23 mouse cellular contexts compared by ENCODE assay signal in the genomic region with DNA sequence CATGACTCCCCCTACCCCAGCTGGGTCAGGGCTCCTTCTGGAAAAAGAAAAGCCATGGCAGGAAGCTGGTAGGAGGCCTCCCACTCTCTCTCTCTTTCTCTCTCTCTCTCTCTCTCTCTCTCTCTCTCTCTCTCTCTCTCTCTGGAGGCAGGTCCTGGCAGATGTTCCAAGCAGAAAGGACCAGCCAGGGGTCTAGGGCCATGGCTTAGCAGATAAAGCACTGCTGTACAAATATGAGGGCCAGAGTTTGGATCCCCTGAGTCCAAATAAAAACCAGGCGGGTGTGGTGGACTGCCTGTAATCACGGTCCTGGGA. TPM values are rescaled to one million over a fixed set of nuclear protein-coding genes. Genes with fewer than 3 reads are reported as not detected.
DNase-seq lines count a peak whose midpoint lies in the region; ATAC-seq lines count a peak whose summit lies in the region.
"Had no signal": no experiment of that assay in that cellular context is flagged by ENCODE, and none has a peak within 500 bp of the region (broad histone marks: within the 10 kb centered on the region; RNA-seq: fewer than 3 reads in every experiment).

No protein-coding gene starts in this region.

- 78% methylated on average over 2 of the region's 2 CpGs for WGBS in forebrain, embryonic 10.5 days
- 80% methylated on average over 2 of the region's 2 CpGs for WGBS in forebrain, embryonic 16.5 days
- 71% methylated on average over 2 of the region's 2 CpGs for WGBS in hindbrain, embryonic 10.5 days
- 66% methylated on average over 2 of the region's 2 CpGs for WGBS in hindbrain, embryonic 11.5 days
- 90% methylated on average over 2 of the region's 2 CpGs for WGBS in limb, embryonic 10.5 days

- H3K4me2 ChIP-seq in forebrain, embryonic 16.5 days (ENCODE audit: low read length) = no peak overlapping the region
- H3K4me2 ChIP-seq in hindbrain, embryonic 11.5 days (replicated peaks; ENCODE audit: low read depth, low read length) = no peak overlapping the region
- H3K4me2 ChIP-seq: heart, embryonic 15.5 days; liver, embryonic 13.5 days had no signal

- no peak for ATAC-seq in forebrain, embryonic 16.5 days
- no peak for ATAC-seq in hindbrain, embryonic 11.5 days (ENCODE audit: low FRiP score)
- ATAC-seq: hindbrain, embryonic 16.5 days; intestine, postnatal 0 days; midbrain, embryonic 15.5 days had no signal

- H3K36me3 ChIP-seq in forebrain, embryonic 10.5 days (replicated peaks) = no peaks in the 10 kb centered on the region
- H3K36me3 ChIP-seq in forebrain, embryonic 16.5 days (ENCODE audit: control insufficient read depth, insufficient read depth) = no peaks in the 10 kb centered on the region
- H3K36me3 ChIP-seq in hindbrain, embryonic 10.5 days = no peaks in the 10 kb centered on the region
- no peaks in the 10 kb centered on the region for H3K36me3 ChIP-seq in hindbrain, embryonic 11.5 days (ENCODE audit: control insufficient read depth, insufficient read depth, low read length)
- no peaks in the 10 kb centered on the region for H3K36me3 ChIP-seq in limb, embryonic 10.5 days
- H3K36me3 ChIP-seq: forebrain, embryonic 12.5 days; heart, embryonic 15.5 days; limb, embryonic 12.5 days; liver, embryonic 13.5 days; midbrain, embryonic 15.5 days; neural tube, embryonic 12.5 days had no signal

- no peaks in the 10 kb centered on the region for H3K9me3 ChIP-seq in forebrain, embryonic 10.5 days
- H3K9me3 ChIP-seq in forebrain, embryonic 16.5 days (ENCODE audit: control insufficient read depth, low read length) = no peaks in the 10 kb centered on the region
- H3K9me3 ChIP-seq in hindbrain, embryonic 10.5 days = no peaks in the 10 kb centered on the region
- H3K9me3 ChIP-seq in hindbrain, embryonic 11.5 days (ENCODE audit: control insufficient read depth, low read length) = no peaks in the 10 kb centered on the region
- no peaks in the 10 kb centered on the region for H3K9me3 ChIP-seq in limb, embryonic 10.5 days (replicated peaks)
- H3K9me3 ChIP-seq: forebrain, embryonic 12.5 days; heart, embryonic 15.5 days; limb, embryonic 12.5 days; liver, embryonic 13.5 days; midbrain, embryonic 15.5 days; neural tube, embryonic 12.5 days had no signal

- no peak overlapping the region for H3K4me3 ChIP-seq in forebrain, embryonic 10.5 days
- H3K4me3 ChIP-seq in forebrain, embryonic 16.5 days (replicated peaks; ENCODE audit: low read length) = no peak overlapping the region
- no peak overlapping the region for H3K4me3 ChIP-seq in hindbrain, embryonic 10.5 days
- H3K4me3 ChIP-seq in hindbrain, embryonic 11.5 days (ENCODE audit: low read depth, low read length) = no peak overlapping the region
- H3K4me3 ChIP-seq in limb, embryonic 10.5 days = no peak overlapping the region
- H3K4me3 ChIP-seq: forebrain, embryonic 12.5 days; heart, embryonic 15.5 days; layer of hippocampus, adult 2 months; limb, embryonic 12.5 days; liver, embryonic 13.5 days; midbrain, embryonic 15.5 days; neural tube, embryonic 12.5 days had no signal

- H3K27me3 ChIP-seq in forebrain, embryonic 10.5 days (ENCODE audit: poor library complexity, severe bottlenecking) = peaks cover 60% of the 10 kb centered on the region
- H3K27me3 ChIP-seq in forebrain, embryonic 16.5 days (replicated peaks; ENCODE audit: control insufficient read depth, insufficient read depth, low read length) = no peaks in the 10 kb centered on the region
- H3K27me3 ChIP-seq in hindbrain, embryonic 10.5 days (ENCODE audit: insufficient read depth, poor library complexity, severe bottlenecking) = peaks cover 23% of the 10 kb centered on the region
- H3K27me3 ChIP-seq in hindbrain, embryonic 11.5 days (ENCODE audit: control insufficient read depth, insufficient read depth, low read length) = no peaks in the 10 kb centered on the region
- H3K27me3 ChIP-seq in limb, embryonic 10.5 days (ENCODE audit: low read depth, poor library complexity, severe bottlenecking) = peaks cover 21% of the 10 kb centered on the region
- H3K27me3 ChIP-seq: heart, embryonic 15.5 days; neural tube, embryonic 12.5 days had no signal

- peaks cover 85% of the 10 kb centered on the region for H3K4me1 ChIP-seq in forebrain, embryonic 10.5 days
- peaks cover 23% of the 10 kb centered on the region for H3K4me1 ChIP-seq in forebrain, embryonic 16.5 days (replicated peaks; ENCODE audit: control insufficient read depth, insufficient read depth, low read length)
- H3K4me1 ChIP-seq in hindbrain, embryonic 10.5 days (replicated peaks) = peaks cover 78% of the 10 kb centered on the region
- H3K4me1 ChIP-seq in hindbrain, embryonic 11.5 days (replicated peaks; ENCODE audit: control insufficient read depth, insufficient read depth, low read length) = peaks cover 7% of the 10 kb centered on the region; the same call in 1 of the 2 replicates
- peaks cover 35% of the 10 kb centered on the region for H3K4me1 ChIP-seq in limb, embryonic 10.5 days

- peak overlapping the region; percentile 86; the same call in 1 of the 2 replicates for H3K27ac ChIP-seq in forebrain, embryonic 10.5 days
- H3K27ac ChIP-seq in forebrain, embryonic 16.5 days (ENCODE audit: low read length) = no peak overlapping the region
- H3K27ac ChIP-seq in hindbrain, embryonic 10.5 days = peak overlapping the region; percentile 85
- H3K27ac ChIP-seq in hindbrain, embryonic 11.5 days (ENCODE audit: low read depth, low read length) = no peak overlapping the region
- 0 out of 2 replicates have a peak overlapping the region, but pooled peaks have one; percentile 25 for H3K27ac ChIP-seq in limb, embryonic 10.5 days
- H3K27ac ChIP-seq: forebrain, embryonic 12.5 days; heart, embryonic 15.5 days; layer of hippocampus, adult 2 months; limb, embryonic 12.5 days; neural tube, embryonic 12.5 days had no signal

- peak; percentile 13 for DNase-seq in forebrain, embryonic 10.5 days (ENCODE audit: extremely low spot score, low spot score)
- no peak for DNase-seq in hindbrain, embryonic 10.5 days (ENCODE audit: low spot score)
- no peak for DNase-seq in hindbrain, embryonic 11.5 days (ENCODE audit: low spot score)
- peak; percentile 39 for DNase-seq in testis, postnatal 10 days (ENCODE audit: low spot score)
- no peak for DNase-seq in testis, postnatal 14 days (ENCODE audit: low spot score)
- no peak for DNase-seq in limb, embryonic 10.5 days (ENCODE audit: low spot score)
- DNase-seq: cerebellum, adult 11-12 months; cerebellum, postnatal 10 days; heart, adult 18-20 months; heart, postnatal 36 days; layer of hippocampus, postnatal 36 days; liver, embryonic 13.5 days; lung, adult 2 months; lung, postnatal 14 days had no signal

- H3K9ac ChIP-seq in forebrain, embryonic 16.5 days (replicated peaks; ENCODE audit: low read depth, low read length) = no peak overlapping the region
- no peak overlapping the region for H3K9ac ChIP-seq in hindbrain, embryonic 11.5 days (ENCODE audit: low read depth, low read length)
- H3K9ac ChIP-seq: heart, embryonic 15.5 days; limb, embryonic 12.5 days; liver, embryonic 13.5 days; midbrain, embryonic 15.5 days had no signal

RNA-seq across cellular contexts. Expression of a gene that starts 4.6 kb away (rescaled TPM):
- polyA plus RNA-seq in forebrain, embryonic 10.5 days (2016; fragmentation: Nextera tagmentation; extraction: Ambion mirVana) = 4.2 TPM in 2 replicates
- 6.2 and 7.4 TPM in 2 replicates for polyA plus RNA-seq in forebrain, embryonic 16.5 days (2015; fragmentation: Nextera tagmentation; extraction: Ambion mirVana)
- polyA plus RNA-seq in hindbrain, embryonic 10.5 days (2016; fragmentation: Nextera tagmentation; extraction: Ambion mirVana) = 5.2 and 6.2 TPM in 2 replicates
- polyA plus RNA-seq in hindbrain, embryonic 11.5 days (2014; fragmentation: Nextera tagmentation; extraction: Ambion mirVana) = 10.7 and 14.9 TPM in 2 replicates
- 3.0 and 3.6 TPM in 2 replicates for polyA plus RNA-seq in limb, embryonic 10.5 days (2016; fragmentation: Nextera tagmentation; extraction: Ambion mirVana)

Comparison
In these comparisons a context has a peak if more than half of its experiments do, and no peak if none do; other contexts are left out.
1. DNase-seq: peak in forebrain, embryonic 10.5 days (single experiment) and testis, postnatal 10 days (single experiment); none in hindbrain, embryonic 10.5 days (single experiment), hindbrain, embryonic 11.5 days (single experiment), testis, postnatal 14 days (single experiment) and limb, embryonic 10.5 days (single experiment).
2. H3K27ac ChIP-seq: peak in forebrain, embryonic 10.5 days (single experiment), hindbrain, embryonic 10.5 days (single experiment) and limb, embryonic 10.5 days (single experiment); none in forebrain, embryonic 16.5 days (single experiment) and hindbrain, embryonic 11.5 days (single experiment).